10 mouse cellular contexts compared by ENCODE assay signal in genomic region chr10:83294746-83295145, GRCm38 (mm10). TPM values are rescaled to one million over a fixed set of nuclear protein-coding genes. Genes with fewer than 3 reads are reported as not detected.
A peak's percentile ranks its signal among the peaks of the same experiment; 100 is the strongest.
DNase-seq lines count a peak whose midpoint lies in the region; ATAC-seq and TF ChIP-seq lines count a peak whose summit lies in the region.
"Had no signal": no experiment of that assay in that cellular context is flagged by ENCODE, and none has a peak within 500 bp of the region (broad histone marks: within the 10 kb centered on the region; RNA-seq: fewer than 3 reads in every experiment).

No protein-coding gene starts in this region.

- no peak for ATAC-seq in lung, embryonic 14.5 days (ENCODE audit: insufficient read depth)

- H3K4me2 ChIP-seq in lung, embryonic 14.5 days: no peak overlapping the region

- 41% methylated on average over 9 of the region's 9 CpGs for WGBS in lung, embryonic 14.5 days

- H3K27ac ChIP-seq in lung, embryonic 14.5 days (ENCODE audit: low read depth): no peak overlapping the region
- no peak overlapping the region for H3K27ac ChIP-seq in cortical plate, adult 2 months (ENCODE audit: insufficient read depth, low read length)
- H3K27ac ChIP-seq: heart, embryonic 10.5 days; midbrain, embryonic 10.5 days had no signal

- intact Hi-C loops in heart, postnatal 10 days (cut with DNase I): loop anchor here (1.0 kb wide), 1 partner anchor 385 kb away; no protein-coding TSS in a partner anchor

- peak; percentile 4 to 14 for DNase-seq in heart, postnatal 10 days
- no peak for DNase-seq in heart, adult 8-10 months (ENCODE audit: low spot score)
- DNase-seq in lung, embryonic 14.5 days: peak; percentile 59
- DNase-seq in lung, adult 18-20 months: no peak
- peak; percentile 26 for DNase-seq in right cerebral cortex, postnatal 4 days
- DNase-seq in urinary bladder, adult 18-20 months (ENCODE audit: low spot score in 2 of 2): no peak

- H3K4me3 ChIP-seq in lung, embryonic 14.5 days (ENCODE audit: low read depth, low read length): no peak overlapping the region
- H3K4me3 ChIP-seq in cortical plate, adult 2 months (ENCODE audit: insufficient read depth, low read length): no peak overlapping the region
- H3K4me3 ChIP-seq: heart, embryonic 10.5 days; midbrain, embryonic 10.5 days had no signal

- H3K9me3 ChIP-seq in lung, embryonic 14.5 days (ENCODE audit: low read depth, low read length): no peaks in the 10 kb centered on the region
- H3K9me3 ChIP-seq: heart, embryonic 10.5 days; midbrain, embryonic 10.5 days had no signal

- no peak overlapping the region for H3K9ac ChIP-seq in lung, embryonic 14.5 days

- H3K27me3 ChIP-seq in lung, embryonic 14.5 days (ENCODE audit: insufficient read depth, low read length): no peaks in the 10 kb centered on the region

- TF ChIP-seq POLR2A in cortical plate, adult 2 months (IDR thresholded peaks at IDR 0.05; ENCODE audit: extremely low read depth, insufficient read depth, low read length): no peak

- H3K4me1 ChIP-seq in lung, embryonic 14.5 days (ENCODE audit: insufficient read depth): no peaks in the 10 kb centered on the region
- H3K4me1 ChIP-seq in cortical plate, adult 2 months (ENCODE audit: control insufficient read depth, insufficient read depth, low read length): no peaks in the 10 kb centered on the region
- H3K4me1 ChIP-seq: heart, embryonic 10.5 days had no signal

- no peaks in the 10 kb centered on the region for H3K36me3 ChIP-seq in lung, embryonic 14.5 days (ENCODE audit: insufficient read depth)
- H3K36me3 ChIP-seq: heart, embryonic 10.5 days; midbrain, embryonic 10.5 days had no signal

- peak; percentile 54 for TF ChIP-seq CTCF in lung, embryonic 14.5 days (IDR thresholded peaks at IDR 0.05; ENCODE audit: low read depth)
- TF ChIP-seq CTCF in cortical plate, adult 2 months (IDR thresholded peaks at IDR 0.05; ENCODE audit: extremely low read depth, insufficient read depth, low read length): peak; percentile 64

RNA-seq across cellular contexts. Expression of gene Slc41a2, which starts 42.9 kb away (rescaled TPM):
- 1 to 10 TPM in 1 of 2 experiments, under 1 TPM in 1; 0.97 to 1.2 TPM for total RNA-seq in heart, postnatal 10 days (2021)
- total RNA-seq in heart, adult 8-10 months (2022): 1 to 10 TPM in 3 of 4 experiments, under 1 TPM in 1; 0.88 to 2.9 (median 1.9) TPM
- polyA plus RNA-seq in lung, embryonic 14.5 days (2014; fragmentation: Nextera tagmentation; extraction: Ambion mirVana): 0.46 and 0.58 TPM in 2 replicates
- 11.1 and 12.0 TPM in 2 replicates for polyA plus RNA-seq in cortical plate, adult 2 months (2012; rRNA removed)
- total RNA-seq: common myeloid progenitor, adult 5-6 weeks had no signal

Comparison
In these comparisons a context has a peak if more than half of its experiments do, and no peak if none do; other contexts are left out.
1. DNase-seq: peak in heart, postnatal 10 days (2 of 2), lung, embryonic 14.5 days (single experiment) and right cerebral cortex, postnatal 4 days (single experiment); none in heart, adult 8-10 months (single experiment), lung, adult 18-20 months (0 of 2) and urinary bladder, adult 18-20 months (0 of 2).